Mouse (Mus musculus): Measurements from ENCODE around the gene Ugdh.

Ugdh gene

GRCm38 (mm10) chr5:65428321-65428720 is 7.4 kb downstream of the Ugdh start:
- DNase-seq (ENCODE audit: low read depth), result no peak

- no peak for DNase-seq (ENCODE audit: low read depth)
Measured at GRCm38 (mm10) chr5:65425251-65425650, 10.5 kb downstream of the Ugdh start.

DNA sequence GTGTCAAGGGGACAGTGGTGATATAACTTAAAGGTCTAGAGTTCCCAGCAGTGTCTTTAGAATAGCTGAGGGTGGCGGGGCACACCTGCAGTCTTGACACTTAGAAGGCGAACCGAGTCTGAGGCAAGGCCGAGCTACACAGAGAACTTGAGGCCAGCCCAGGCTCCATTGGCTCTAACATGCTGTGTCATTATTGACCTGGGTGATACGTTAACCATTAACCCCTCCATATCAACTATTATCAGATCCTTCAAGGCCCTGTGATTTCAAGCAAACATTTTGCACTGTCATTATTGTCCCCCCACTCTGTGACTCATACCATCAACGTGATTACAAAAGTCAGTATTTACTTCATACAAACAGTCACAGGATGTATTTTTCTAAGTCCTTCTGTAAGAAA is 11.5 kb downstream of the Ugdh start:
- no peak for DNase-seq (ENCODE audit: low read depth)

GRCm38 (mm10) chr5:65422803-65423202 is 12.9 kb downstream of the Ugdh start:
- no peak for DNase-seq (ENCODE audit: low read depth)

GRCm38 (mm10) chr5:65420822-65421221 is 14.9 kb downstream of the Ugdh start:
- DNase-seq (ENCODE audit: low read depth), result no peak

DNA sequence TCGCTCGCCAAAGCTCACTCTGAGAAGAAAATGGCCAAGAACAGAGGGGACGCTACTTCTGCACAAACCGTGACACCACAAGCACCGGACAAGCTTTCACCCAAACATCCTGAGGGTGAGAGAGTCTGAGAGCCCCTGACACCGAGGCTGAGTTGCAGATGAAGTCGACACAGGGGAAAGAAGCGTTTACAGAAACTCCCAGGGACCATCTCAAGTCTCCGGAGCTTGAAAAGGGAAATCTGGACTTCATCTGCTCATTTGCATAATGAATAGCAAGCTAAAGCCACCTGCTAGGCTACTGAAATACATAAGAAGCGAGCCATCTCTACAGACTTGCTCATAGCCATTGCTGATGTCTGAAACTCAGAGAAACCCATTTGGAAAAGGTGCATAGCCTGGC is 16.6 kb downstream of the Ugdh start:
- DNase-seq (ENCODE audit: low read depth), result no peak

DNA sequence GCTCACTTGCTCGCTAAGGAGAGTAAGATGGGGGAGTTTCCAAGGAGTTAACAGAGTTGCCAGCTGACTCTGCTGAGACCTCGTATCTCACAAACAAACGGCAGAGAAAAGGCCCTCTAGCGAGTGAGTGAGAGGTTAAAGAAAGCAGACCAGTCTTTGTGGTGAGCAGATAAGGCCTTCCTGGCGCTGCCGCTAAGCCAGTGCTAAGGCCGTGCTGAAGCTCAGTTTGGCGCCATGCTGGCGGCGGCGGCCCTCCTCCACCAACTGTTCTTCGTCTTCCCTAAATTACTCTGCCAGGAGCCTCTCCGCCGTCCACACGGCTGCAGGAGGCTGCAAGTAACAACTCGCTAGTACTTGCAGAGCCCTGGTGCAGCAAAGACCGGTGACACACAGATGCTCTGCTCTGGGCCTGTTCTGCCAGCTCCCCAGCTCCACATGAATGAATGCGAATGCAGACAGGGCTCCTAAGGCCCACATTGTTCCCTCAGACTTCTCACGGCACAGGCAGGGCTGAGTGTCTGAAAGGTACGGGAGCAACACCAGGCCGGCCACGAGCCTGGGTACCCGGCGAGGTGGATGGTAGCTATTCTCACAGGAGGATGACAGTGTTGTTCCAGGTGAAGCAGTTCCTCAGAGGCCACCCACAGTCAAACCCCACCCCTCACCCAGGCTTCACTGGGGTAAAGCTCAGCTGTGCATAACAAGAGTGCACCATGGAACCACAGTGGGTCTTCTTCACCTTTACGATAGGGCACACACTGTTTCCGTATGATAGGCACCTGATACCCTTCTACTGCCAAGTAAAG is 19.9 kb downstream of the Ugdh start:
- no peak for DNase-seq (ENCODE audit: low read depth)

DNA sequence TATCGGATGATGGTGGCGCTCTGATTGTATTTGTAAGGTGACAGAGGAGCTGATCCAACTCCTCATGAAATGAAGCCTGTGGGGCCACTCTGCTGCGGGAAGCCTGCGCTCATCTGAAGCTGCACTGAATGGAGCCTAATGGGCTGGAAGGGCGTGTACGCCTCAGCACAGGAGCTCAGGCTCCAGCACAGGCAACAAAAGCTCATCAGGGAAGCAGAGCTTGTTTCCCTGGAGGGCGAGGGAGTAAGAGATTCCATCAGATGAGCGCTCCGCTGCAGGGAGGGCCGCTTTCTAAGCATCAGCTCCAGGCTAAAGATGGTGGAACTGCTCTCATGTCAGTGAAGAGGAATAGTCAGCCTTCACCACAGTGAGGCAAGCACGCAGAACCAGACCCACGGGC is 27.8 kb downstream of the Ugdh start:
- no peak for DNase-seq (ENCODE audit: low read depth)

GRCm38 (mm10) chr5:65401251-65401994 is 34.3 kb downstream of the Ugdh start:
- peak; percentile 87 for DNase-seq (ENCODE audit: low read depth)

- no peak for DNase-seq (ENCODE audit: low read depth)
Measured at GRCm38 (mm10) chr5:65394425-65394824, 41.3 kb downstream of the Ugdh start.

DNA sequence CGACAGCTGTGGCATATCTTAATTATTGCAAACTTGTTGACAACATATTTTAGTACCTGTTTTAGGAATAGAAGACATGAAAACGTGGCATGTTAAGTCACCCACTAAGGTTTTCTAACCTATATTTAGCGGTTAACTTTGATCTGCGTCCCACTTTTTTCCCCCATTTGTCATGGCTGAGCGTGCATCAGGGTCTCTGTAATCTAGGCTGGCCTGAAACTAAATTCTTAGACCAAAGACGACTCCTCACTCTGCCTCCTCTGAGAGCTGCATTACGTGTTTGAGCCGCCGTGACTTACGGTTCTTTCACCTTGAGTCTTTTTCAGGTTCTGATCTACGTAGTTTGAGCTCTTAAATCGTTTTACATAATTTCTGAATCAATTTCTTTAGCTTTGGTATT is 44.0 kb downstream of the Ugdh start:
- no peak for DNase-seq (ENCODE audit: low read depth)

- peak; percentile 99 for DNase-seq (ENCODE audit: low read depth)
Measured at GRCm38 (mm10) chr5:65390648-65391644, 44.8 kb downstream of the Ugdh start, which contains the start of the genes Rpl9 and Lias. Rpl9 (minus strand) TSS chr5:65391444. Lias (plus strand) TSS chr5:65391497.

GRCm38 (mm10) chr5:65387008-65387867 is 48.5 kb downstream of the Ugdh start:
- DNase-seq (ENCODE audit: low read depth), result no peak

DNA sequence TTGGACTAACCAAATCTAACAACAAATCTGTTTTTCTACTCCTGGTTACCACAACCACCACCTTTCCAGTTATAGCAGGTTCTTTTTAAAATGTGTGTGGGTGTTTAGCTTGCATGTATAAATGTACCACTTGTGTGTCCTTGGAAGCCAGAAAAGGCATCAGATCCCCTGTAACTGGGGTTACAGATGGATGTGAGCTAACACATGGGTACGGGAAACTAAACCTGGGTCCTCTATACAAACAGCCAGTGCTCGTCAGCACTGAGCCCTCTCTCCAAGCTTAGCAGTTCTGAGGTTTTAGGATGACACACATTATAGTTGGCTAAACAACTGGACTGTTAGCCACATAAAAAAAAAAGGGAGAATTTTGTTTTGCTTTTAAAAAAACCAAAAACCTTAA is 50.0 kb downstream of the Ugdh start:
- DNase-seq (ENCODE audit: low read depth), result no peak

DNA sequence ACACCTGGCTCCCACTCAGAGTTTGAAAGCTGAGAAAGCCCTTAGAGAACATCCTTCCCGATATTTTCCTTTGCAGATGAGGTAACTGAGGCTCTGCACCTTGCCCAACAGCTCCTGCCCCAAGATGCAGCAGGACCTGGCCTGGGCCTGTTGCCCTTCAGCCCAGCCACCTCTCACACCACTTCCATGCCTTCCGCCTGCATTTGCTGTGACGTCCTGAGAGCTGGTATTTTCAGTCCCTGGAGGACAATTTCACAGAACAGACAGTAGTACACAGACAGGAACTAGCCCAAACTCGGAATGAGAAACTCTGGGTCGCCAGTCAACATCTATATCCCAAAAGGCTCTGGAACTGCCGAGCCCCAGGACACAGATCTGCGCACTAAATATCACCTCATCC is 61.0 kb downstream of the Ugdh start:
- no peak for DNase-seq (ENCODE audit: low read depth)

DNA sequence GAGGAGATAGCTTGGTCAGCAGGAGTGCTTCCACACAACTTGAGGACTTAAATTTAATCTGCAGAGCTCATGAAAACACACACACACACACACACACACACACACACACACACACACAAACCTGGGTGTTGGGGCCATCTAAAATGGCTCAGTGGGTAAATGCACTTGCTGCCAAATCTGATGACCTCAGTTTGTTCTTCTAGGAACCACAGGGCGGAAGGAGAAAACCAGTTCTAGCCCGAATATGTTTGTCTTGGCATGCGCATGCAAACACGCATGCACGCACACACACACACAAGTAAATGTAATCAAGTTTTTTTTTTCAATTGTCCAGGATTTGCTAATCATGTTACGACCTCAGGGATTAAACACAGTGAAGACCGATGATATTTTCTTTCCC is 64.2 kb downstream of the Ugdh start:
- DNase-seq (ENCODE audit: low read depth), result no peak

DNA sequence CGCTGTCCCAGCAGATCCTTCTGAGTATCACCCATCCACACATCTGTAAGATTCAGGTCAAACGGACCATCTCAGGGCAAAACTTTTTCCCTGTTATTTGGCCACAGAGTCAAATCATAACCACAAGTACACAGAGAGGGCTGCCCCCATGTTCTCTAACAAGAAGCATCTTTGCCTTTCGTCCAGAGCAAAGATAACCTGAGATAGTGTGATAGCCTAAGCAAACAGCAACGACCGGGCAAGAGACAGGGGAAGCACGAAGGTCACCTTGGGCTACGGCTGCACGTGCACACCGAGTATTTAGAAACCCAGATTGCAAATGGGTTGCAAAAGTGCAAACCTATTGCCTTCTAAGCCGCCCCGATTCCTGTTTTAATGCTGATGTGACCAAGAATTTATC is 67.9 kb downstream of the Ugdh start:
- no peak for DNase-seq (ENCODE audit: low read depth)

Measured in naive thymus-derived CD4-positive, alpha-beta T cell, adult 2 months (primary cell).